Mouse (Mus musculus): Measurements from ENCODE around the gene Rgs17. TPM values are rescaled to one million over a fixed set of nuclear protein-coding genes. Genes with fewer than 3 reads are reported as not detected.

Gene Rgs17
- polyA plus RNA-seq, 1 experiment from 2014 or later: 0.77 TPM

DNA sequence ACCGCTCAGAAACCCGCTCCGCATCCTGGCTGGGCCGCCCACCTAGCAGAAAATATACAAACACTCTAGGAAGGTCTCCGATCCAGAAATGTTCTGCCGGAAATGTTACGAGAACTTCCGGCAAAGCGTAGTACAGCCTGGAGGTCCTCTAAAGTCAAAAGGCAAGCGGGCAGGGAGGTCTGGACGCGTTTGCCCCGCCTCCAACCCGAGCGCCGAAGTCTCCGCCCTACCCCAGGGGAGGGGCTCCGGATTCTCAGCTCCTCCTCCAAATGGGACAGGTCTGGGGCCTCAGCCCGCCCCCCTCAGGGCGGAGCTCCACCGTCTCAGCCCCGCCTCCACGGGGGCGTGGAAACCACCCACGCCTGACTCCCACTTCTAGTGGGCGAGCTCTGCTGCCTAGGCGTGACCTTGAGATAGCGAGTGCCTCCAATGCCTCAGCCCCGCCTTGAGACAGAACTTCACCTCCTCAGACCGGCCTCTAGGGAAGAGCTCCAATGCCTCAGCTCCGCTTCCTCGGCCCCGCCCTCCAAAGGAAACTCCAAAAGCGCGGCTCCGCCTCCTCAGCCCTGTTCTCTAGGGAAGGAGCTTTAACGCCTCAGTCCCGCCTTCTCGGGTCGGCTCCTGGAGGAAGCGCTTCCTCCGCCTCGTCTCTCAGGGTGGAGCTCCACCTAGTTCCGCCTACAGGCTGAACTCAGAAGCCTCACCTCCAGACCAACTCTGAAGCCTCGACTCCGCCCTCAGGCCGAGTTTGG is 98.3 kb downstream of the Rgs17 start, which contains the start of gene Mtrf1l:
Gene Mtrf1l, minus strand, starts transcription at position 171 of the 752 bp plus-strand sequence.
- H3K4me3 ChIP-seq: peak within 1 kb of the TSS; percentile 95
- no peaks in the 10 kb centered on the region for H3K27me3 ChIP-seq
- peak within 1 kb of the TSS; percentile 81 for H3K4me2 ChIP-seq
- H3K9me3 ChIP-seq (replicated peaks): no peaks in the 10 kb centered on the region
- H3K36me3 ChIP-seq: peaks cover 13% of the 10 kb centered on the region
- H3K4me1 ChIP-seq (replicated peaks): peaks cover 12% of the 10 kb centered on the region
- ATAC-seq (replicated peaks; ENCODE audit: insufficient number of reproducible peaks, insufficient read depth, low FRiP score, low read depth): peak; percentile 96
- WGBS: 0% methylated on average over 47 of the region's 47 CpGs
- peak within 1 kb of the TSS; percentile 97 for H3K27ac ChIP-seq
- peak within 1 kb of the TSS; percentile 94 for H3K9ac ChIP-seq

DNA sequence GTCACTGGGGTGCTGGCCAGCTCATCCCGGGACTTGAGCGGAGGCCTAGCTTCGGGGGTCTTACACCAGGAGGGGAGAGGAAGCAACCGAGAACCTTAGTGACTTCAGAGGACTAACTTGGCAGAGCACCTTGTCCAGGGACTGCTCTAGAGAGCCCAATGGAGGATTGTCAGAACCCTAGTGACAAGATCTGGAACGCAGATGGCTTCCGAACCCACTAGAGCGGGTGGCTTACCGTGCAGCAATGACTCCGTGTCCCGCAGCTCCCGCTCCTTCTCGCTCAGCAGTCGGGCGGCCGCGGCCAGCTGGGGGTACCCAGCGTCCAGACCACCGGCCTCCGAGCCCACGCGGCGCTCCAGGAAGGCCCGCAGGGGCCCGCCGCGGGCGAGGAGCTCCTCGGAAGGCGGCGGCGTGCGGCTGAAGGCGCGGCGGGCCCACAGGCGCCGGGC is 98.9 kb downstream of the Rgs17 start:
- H3K4me2 ChIP-seq: peak overlapping the region; percentile 73
- 0% methylated on average over 37 of the region's 37 CpGs for WGBS
- peak overlapping the region; percentile 97 for H3K27ac ChIP-seq
- H3K27me3 ChIP-seq: no peaks in the 10 kb centered on the region
- peak overlapping the region; percentile 95 for H3K4me3 ChIP-seq
- H3K4me1 ChIP-seq (replicated peaks): peaks cover 12% of the 10 kb centered on the region
- no peaks in the 10 kb centered on the region for H3K9me3 ChIP-seq (replicated peaks)
- peak; percentile 10 for ATAC-seq (replicated peaks; ENCODE audit: insufficient number of reproducible peaks, insufficient read depth, low FRiP score, low read depth)
- peak overlapping the region; percentile 94 for H3K9ac ChIP-seq
- H3K36me3 ChIP-seq: peaks cover 19% of the 10 kb centered on the region

DNA sequence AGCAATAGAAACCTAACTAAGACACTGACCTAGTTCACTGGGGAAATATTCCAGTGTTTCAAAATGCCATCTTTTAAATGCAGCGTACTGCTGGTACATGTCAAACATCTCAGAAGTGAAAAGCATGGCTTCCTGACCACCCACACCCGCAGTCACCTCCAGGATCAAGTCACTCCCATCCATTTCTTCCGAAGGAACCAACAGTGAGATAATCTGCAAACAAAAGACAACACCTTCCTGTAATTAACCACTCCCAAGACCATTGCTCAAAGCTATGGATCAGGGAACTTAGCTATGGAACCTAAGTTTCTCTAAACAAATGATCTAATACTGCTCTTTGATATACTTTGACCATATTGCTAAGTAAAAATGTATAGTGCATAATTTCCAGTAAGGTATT is 103.4 kb downstream of the Rgs17 start:
- Histone ChIP-seq H3K9ac (no peak overlapping the region), H3K36me3 (peaks cover 57% of the 10 kb centered on the region), H3K27me3 (no peaks in the 10 kb centered on the region), H3K4me1 (replicated peaks) (peaks cover 12% of the 10 kb centered on the region), H3K27ac (no peak overlapping the region), H3K9me3 (replicated peaks) (no peaks in the 10 kb centered on the region), H3K4me2 (no peak overlapping the region), H3K4me3 (no peak overlapping the region)
- no peak for ATAC-seq (replicated peaks; ENCODE audit: insufficient number of reproducible peaks, insufficient read depth, low FRiP score, low read depth)
- WGBS: 94% methylated on average over 3 of the region's 3 CpGs

DNA sequence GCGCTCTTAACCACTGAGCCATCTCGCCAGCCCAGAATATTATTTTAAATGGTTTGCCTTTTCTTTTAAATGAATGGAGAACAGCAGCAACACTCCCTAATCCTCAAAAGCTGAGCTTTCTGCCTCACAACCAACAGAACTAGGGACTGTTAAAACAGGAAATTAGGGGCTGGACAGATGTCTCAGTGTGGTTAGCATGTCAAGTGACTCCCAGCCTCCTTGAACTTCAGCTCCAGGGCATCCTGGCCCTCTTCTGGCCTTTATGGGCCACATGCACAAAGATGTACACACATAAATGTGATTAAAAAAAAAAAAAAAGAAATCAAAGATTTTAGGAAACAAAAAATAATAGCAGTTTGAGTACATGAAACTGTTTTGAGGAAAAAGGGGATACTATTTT is 106.2 kb downstream of the Rgs17 start:
- WGBS: 95% methylated on average over 2 of the region's 2 CpGs
- no peak overlapping the region for H3K4me2 ChIP-seq

DNA sequence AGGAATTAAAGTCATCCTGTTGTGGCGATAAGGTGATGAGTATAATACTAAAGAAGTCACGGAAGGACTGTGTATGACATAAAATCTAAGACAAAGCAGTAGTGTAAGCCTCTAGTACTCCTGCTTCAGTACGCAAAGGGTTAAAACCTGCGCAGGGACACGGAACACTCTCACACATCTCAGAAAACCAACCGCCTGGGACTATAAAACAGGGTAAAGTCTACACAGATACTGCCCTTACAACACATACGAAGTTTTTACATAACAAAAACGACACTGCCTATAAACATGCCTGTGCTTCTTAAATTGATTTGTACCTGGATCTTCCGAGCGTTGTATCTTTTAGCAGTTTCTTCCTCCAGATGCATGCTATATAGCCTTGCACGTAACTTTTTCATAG is 108.5 kb downstream of the Rgs17 start:
- no peak for ATAC-seq (replicated peaks; ENCODE audit: insufficient number of reproducible peaks, insufficient read depth, low FRiP score, low read depth)
- no peaks in the 10 kb centered on the region for H3K4me1 ChIP-seq (replicated peaks)
- H3K9me3 ChIP-seq (replicated peaks): no peaks in the 10 kb centered on the region
- H3K4me2 ChIP-seq: no peak overlapping the region
- 90% methylated on average over 11 of the region's 11 CpGs for whole genome bisulfite sequencing
- no peak overlapping the region for H3K27ac ChIP-seq
- H3K36me3 ChIP-seq: peaks cover 66% of the 10 kb centered on the region
- H3K4me3 ChIP-seq: no peak overlapping the region
- H3K9ac ChIP-seq: no peak overlapping the region
- H3K27me3 ChIP-seq: no peaks in the 10 kb centered on the region

More for the DNA sequence above, 106.2 kb downstream of the Rgs17 start:
- no peak overlapping the region for H3K4me3 ChIP-seq
- H3K36me3 ChIP-seq: peaks cover 82% of the 10 kb centered on the region
- H3K27me3 ChIP-seq: no peaks in the 10 kb centered on the region
- H3K4me1 ChIP-seq (replicated peaks): no peaks in the 10 kb centered on the region
- no peaks in the 10 kb centered on the region for H3K9me3 ChIP-seq (replicated peaks)
- no peak overlapping the region for H3K27ac ChIP-seq
- no peak for ATAC-seq (replicated peaks; ENCODE audit: insufficient number of reproducible peaks, insufficient read depth, low FRiP score, low read depth)
- H3K9ac ChIP-seq: no peak overlapping the region

DNA sequence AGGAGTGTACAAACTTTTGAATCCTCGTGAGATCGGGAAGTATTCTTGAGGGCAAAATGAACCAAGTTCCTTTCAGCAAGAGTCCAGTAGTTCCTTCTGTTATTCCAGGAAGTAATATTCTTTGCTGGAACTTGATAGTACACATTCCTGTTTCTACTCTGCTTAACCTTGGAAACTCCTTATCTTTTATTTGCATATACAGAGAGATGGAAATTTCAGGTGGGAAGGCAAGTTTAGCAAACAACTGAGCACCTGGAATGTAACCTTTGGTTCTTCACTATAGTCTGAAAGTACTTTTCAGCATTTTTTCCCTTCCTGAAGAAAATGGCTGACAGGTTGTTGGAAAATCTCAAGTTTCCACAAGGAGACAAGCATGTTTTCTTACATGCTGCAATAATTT is 114.5 kb downstream of the Rgs17 start:
- H3K36me3 ChIP-seq: peaks cover 14% of the 10 kb centered on the region
- H3K27ac ChIP-seq: peak overlapping the region; percentile 27; the same call in 1 of the 2 replicates
- no peak overlapping the region for H3K4me2 ChIP-seq
- ATAC-seq (replicated peaks; ENCODE audit: insufficient number of reproducible peaks, insufficient read depth, low FRiP score, low read depth): no peak
- 48% methylated on average over 2 of the region's 2 CpGs for WGBS
- H3K4me3 ChIP-seq: no peak overlapping the region
- no peaks in the 10 kb centered on the region for H3K9me3 ChIP-seq (replicated peaks)
- no peak overlapping the region for H3K9ac ChIP-seq
- peaks cover 24% of the 10 kb centered on the region for H3K4me1 ChIP-seq (replicated peaks)
- H3K27me3 ChIP-seq: no peaks in the 10 kb centered on the region

DNA sequence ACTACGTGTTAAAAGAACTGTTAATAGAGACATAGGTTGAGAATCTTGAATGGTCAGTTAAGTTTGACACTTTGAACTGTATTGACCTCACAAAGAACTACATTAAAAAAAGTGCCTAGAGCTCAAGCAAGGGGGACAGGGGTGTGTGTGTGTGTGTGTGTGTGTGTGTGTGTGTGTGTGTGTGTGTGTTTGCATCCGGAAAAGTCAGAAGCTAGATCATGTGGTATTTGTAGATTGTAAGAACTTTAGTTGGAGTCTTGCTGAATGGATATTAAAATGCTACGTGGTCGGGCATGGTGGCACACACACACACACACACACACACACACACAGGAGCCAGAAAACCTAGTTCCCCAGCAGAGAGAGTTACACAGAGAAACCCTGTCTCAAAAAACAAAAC is 115.2 kb downstream of the Rgs17 start:
- Histone ChIP-seq H3K4me2 (no peak overlapping the region), H3K27me3 (no peaks in the 10 kb centered on the region), H3K36me3 (peaks cover 7% of the 10 kb centered on the region), H3K4me1 (replicated peaks) (peaks cover 27% of the 10 kb centered on the region), H3K27ac (peak overlapping the region; percentile 95; the same call in 1 of the 2 replicates), H3K9me3 (replicated peaks) (no peaks in the 10 kb centered on the region), H3K9ac (no peak overlapping the region), H3K4me3 (no peak overlapping the region)
- ATAC-seq (replicated peaks; ENCODE audit: insufficient number of reproducible peaks, insufficient read depth, low FRiP score, low read depth): no peak
- WGBS: 70% methylated on average over 4 of the region's 4 CpGs

DNA sequence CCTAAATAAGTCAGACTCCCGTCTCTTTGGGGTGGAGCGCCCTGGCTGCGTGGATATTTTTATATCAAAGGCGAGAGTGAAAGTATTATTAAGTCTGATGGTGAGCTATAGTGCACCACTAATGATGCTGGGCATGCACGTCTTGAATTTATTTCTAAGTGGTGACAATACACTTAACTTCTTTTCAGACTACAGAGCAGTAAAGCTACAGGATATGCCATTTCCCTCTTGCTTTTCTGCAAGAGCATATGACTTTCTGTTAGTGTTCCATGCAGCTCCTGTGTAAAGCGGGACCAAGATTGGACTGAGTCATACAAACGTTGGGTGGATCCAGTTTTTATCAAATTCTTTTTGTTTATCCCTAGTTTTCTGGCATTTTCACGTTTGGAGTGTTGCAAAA is 115.8 kb downstream of the Rgs17 start:
- H3K9me3 ChIP-seq (replicated peaks): no peaks in the 10 kb centered on the region
- peak overlapping the region; percentile 60 for H3K9ac ChIP-seq
- H3K4me2 ChIP-seq: peak overlapping the region; percentile 89
- no peak for ATAC-seq (replicated peaks; ENCODE audit: insufficient number of reproducible peaks, insufficient read depth, low FRiP score, low read depth)
- WGBS: 11% methylated on average over 8 of the region's 8 CpGs
- H3K36me3 ChIP-seq: peaks cover 4% of the 10 kb centered on the region
- H3K27me3 ChIP-seq: no peaks in the 10 kb centered on the region
- peak overlapping the region; percentile 95 for H3K27ac ChIP-seq
- peak overlapping the region; percentile 63 for H3K4me3 ChIP-seq
- H3K4me1 ChIP-seq (replicated peaks): peaks cover 29% of the 10 kb centered on the region

DNA sequence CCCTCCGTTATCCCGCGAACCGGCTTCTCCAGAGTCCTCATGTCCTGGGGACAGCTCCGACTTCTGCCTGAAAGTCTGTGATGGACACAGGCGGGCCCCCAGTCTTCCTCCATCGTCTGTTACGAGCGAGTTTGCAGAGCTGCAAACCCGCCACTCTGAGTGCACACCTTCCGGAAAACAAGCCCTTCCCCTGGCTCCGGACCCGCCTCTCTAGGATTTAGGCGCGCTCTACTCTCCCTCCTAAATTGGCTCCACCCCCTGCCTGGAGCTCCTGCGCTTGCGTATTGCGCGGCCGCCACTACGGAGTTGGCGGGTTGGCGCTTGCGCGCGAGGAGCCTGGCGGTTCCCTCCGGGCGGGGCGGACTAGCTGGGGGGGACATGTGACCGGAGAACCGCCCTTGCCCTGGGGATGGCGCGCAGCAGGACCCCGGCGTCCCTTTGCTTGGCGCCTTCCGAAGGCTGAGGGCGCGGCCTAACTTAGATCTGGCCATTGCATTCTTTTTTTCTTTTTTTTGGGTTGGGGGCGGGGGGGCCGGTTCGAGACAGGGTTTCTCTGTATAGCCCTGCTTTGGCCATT is 116.4 kb downstream of the Rgs17 start:
- H3K4me2 ChIP-seq: peak overlapping the region; percentile 89
- no peaks in the 10 kb centered on the region for H3K9me3 ChIP-seq (replicated peaks)
- H3K4me3 ChIP-seq: peak overlapping the region; percentile 63
- peaks cover 32% of the 10 kb centered on the region for H3K4me1 ChIP-seq (replicated peaks)
- peak overlapping the region; percentile 60 for H3K9ac ChIP-seq
- H3K36me3 ChIP-seq: peaks cover 9% of the 10 kb centered on the region
- no peaks in the 10 kb centered on the region for H3K27me3 ChIP-seq
- peak; percentile 94 for ATAC-seq (replicated peaks; ENCODE audit: insufficient number of reproducible peaks, insufficient read depth, low FRiP score, low read depth)
- H3K27ac ChIP-seq: peak overlapping the region; percentile 95
- under 1% methylated on average over 43 of the region's 43 CpGs for WGBS

DNA sequence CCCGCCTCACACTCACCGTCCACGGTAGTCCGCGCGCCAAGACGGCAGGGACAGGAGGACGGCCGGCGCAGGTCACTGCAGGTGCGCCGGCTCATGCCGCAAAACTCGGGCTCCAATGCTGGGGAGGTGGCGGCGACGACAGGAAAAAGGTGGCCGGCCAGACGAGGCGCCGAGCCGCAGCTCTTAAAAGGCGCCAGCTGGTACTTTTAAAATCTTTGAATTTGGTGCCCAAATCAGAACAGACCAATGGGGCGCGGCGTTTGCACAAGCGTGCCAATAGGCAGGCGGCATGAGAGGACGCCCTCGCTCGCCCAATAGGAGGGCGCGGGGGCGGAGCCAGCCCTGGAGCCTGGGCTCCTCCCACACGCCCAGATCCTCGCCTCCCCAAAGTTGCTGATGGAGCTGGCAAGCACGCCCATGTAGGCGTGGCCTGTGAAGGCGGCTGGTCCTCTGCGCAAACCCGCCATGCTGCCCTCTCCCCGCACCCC is 116.9 kb downstream of the Rgs17 start, which contains the start of gene Fbxo5:
Gene Fbxo5, minus strand, starts transcription at position 358 of the 488 bp plus-strand sequence.
- Histone ChIP-seq H3K36me3 (peaks cover 14% of the 10 kb centered on the region), H3K9ac (peak within 1 kb of the TSS; percentile 73), H3K4me1 (replicated peaks) (peaks cover 33% of the 10 kb centered on the region), H3K4me3 (peak within 1 kb of the TSS; percentile 63), H3K9me3 (replicated peaks) (no peaks in the 10 kb centered on the region), H3K27ac (peak within 1 kb of the TSS; percentile 95), H3K4me2 (peak within 1 kb of the TSS; percentile 89), H3K27me3 (no peaks in the 10 kb centered on the region)
- peak; percentile 95 for ATAC-seq (replicated peaks; ENCODE audit: insufficient number of reproducible peaks, insufficient read depth, low FRiP score, low read depth)
- under 1% methylated on average over 42 of the region's 42 CpGs for WGBS

DNA sequence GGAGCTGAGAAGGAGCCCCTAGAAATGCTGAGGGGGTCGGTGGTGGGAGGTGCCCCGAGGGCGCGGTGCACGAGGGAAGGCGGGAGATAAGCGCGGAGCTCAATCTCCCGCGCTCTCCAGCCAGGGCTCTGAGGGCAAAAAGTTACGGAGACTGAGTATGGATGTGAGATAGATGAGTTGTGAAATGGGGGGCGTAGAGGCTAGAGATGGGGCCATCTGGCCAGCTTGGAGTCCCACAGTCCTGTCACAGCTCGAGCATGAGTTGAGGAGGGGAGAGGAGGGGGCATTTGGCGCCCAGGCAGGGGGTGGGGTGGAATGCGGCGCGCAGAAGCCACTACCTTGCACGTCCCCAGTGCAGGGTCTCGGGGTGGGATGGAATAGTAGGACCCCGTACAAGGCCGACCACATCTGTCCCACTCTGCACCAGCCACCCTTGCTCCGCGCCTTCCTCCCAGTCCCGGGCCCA is 117.5 kb downstream of the Rgs17 start:
- H3K27me3 ChIP-seq: no peaks in the 10 kb centered on the region
- peak overlapping the region; percentile 89 for H3K4me2 ChIP-seq
- peak overlapping the region; percentile 63 for H3K4me3 ChIP-seq
- ATAC-seq (replicated peaks; ENCODE audit: insufficient number of reproducible peaks, insufficient read depth, low FRiP score, low read depth): no peak
- peak overlapping the region; percentile 65 for H3K27ac ChIP-seq
- no peaks in the 10 kb centered on the region for H3K9me3 ChIP-seq (replicated peaks)
- H3K4me1 ChIP-seq (replicated peaks): peaks cover 33% of the 10 kb centered on the region
- under 1% methylated on average over 24 of the region's 24 CpGs for WGBS
- peaks cover 19% of the 10 kb centered on the region for H3K36me3 ChIP-seq
- peak overlapping the region; percentile 73 for H3K9ac ChIP-seq

Measured in heart, embryonic 15.5 days (tissue).